Mouse (Mus musculus) heart, postnatal 36 days (tissue): ENCODE measurements at regions not wholly inside any gene's neighbourhood (a gene's known extent, or its start where the extent isn't known, plus 50 kb on each side); places are given as distances from the start of the nearest gene placed in this dataset.

ENCODE experiments used
- DNase-seq, 2 experiments: peaks; one replicate each; pipeline ENCODE4 v3.0.0; 2021 to 2022
- intact Hi-C: fragments of 180-260 bp; cut with DNase I; formaldehyde crosslinking; loops from one replicate; pipeline ENCODE4 v1.15.1; 2025

DNA sequence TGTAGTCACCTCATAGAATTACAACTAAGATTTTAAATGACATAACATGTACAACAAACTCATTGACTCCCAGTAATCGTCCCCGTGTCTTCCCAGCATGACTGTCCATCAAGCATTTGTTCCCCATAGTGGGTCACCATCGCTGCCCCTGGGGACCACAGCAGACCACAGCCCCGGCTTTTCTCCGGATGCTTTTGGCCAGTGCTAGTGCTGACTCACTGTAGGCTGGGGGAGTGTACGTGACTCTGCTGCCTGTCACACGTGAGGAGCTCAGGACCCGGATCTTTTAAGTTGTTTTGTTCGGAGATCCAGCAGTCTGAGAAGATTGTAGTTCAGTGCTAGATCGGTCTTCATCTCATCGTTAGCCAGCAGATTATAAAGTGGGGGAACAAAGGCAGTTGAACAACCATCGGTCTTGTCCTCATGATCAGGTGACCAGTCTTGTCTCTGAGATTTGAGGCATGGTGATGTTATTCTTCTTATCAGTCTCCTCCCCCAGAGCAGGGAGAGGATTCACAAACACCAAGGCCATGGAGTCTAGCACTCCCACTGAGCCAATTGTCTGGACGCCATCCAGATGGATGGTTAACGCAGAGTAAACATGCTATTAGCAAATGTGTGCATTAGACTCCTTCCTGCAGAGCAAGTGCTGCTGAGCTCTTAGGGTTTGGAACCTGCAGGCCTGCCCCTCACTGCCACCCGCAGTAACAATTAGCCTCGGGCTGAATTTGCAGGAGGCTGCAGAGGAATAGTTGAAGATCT lies 87.2 kb upstream of the Tspan5 start:
- DNase-seq, result no peak
- intact Hi-C loops, result no loop called here

- no peak for DNase-seq
- intact Hi-C loops, result no loop called here
These were observed 86.5 kb upstream of the Tspan5 start for GRCm38 (mm10) chr3:138655479-138655878.

GRCm38 (mm10) chr3:138662625-138663024 lies 79.4 kb upstream of the Tspan5 start:
- intact Hi-C loops, result no loop called here
- no peak for DNase-seq

- intact Hi-C loops, result no loop called here
- DNase-seq, result no peak
These were observed 73.5 kb upstream of the Tspan5 start for GRCm38 (mm10) chr3:138668394-138669092.

GRCm38 (mm10) chr3:138675881-138676280 lies 66.1 kb upstream of the Tspan5 start:
- intact Hi-C loops, result no loop called here
- no peak for DNase-seq

- intact Hi-C loops, result no loop called here
These were observed 63.6 kb upstream of the Tspan5 start for GRCm38 (mm10) chr3:138678351-138678750.

DNA sequence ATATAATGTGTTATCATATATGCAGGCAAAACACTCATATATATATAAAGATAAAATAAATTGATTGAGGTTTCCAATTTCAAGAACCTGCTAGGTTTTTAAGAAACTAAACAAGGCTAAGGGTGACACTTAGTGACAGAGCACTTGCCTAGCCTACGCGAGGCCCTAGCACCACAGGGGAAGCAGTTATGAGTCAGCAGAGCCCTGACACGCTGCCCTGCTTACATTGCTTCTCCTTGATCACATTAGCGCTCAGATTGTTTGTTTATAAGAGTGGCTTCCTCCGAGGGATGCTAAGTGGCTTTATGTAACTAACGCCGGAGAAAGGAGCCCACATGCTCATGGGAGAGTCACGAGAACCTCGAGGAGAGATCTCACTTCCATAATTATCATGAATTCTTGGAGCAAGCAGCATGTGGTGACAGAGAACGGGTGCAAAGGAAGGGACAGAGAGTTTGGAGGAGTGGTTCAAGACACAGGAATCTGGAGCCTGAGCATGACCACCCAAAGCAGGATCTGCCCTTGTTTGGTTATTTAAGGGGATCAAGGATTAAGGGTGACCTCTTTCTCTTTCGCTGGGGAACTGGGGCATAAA lies 55.3 kb upstream of the Tspan5 start:
- DNase-seq, result no peak
- intact Hi-C loops, result no loop called here

More at GRCm38 (mm10) chr3:138678351-138678750, 63.6 kb upstream of the Tspan5 start:
- DNase-seq, result no peak

DNA sequence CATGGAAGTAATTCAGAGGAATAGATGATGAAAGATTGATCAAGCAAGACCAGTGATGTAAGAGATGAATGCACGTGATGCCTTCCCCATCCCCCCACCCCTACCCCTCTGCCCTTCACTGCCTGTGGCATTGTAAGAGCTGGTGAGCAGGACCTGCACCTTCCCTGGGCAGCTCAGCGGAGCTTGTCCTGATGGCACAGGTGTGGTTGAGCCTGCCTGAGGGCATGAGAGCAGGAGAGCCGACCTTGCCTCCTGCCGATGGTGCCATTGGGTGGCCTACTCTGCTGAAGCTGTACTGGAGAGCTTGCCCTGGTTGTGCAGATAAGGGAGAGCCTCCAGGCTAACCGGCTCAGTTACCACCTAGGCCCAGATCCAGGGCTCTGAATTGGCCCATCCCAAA lies 53.4 kb upstream of the Tspan5 start:
- intact Hi-C loops, result no loop called here
- DNase-seq, result no peak
